Comparison of ENCODE assay signal across 8 mouse cellular contexts in the genomic region with DNA sequence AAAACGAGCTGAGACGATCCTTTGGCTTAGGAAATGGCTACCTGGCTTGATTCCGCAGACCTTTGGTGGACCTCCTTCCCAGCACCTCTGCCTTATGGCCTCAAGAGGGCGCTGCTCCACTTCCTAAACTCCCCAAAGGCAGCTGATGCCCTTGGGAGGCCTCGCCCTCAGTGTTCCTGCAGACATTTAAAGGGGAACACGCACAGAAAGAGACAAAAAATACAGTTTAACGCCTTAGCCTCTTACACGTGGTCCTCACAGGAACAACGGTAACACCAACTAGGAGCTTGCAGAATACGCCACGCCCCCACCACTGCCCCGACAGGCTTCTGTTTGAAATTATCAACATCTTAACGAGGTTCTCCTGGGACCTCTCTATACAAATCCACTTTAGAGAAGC.
DNase-seq lines count a peak whose midpoint lies in the region; ATAC-seq and TF ChIP-seq lines count a peak whose summit lies in the region.

No protein-coding gene starts in this region.

- peak; percentile 79 for ATAC-seq in hindbrain, postnatal 0 days
- ATAC-seq in megakaryocyte, adult 5-6 weeks (ENCODE audit: poor library complexity, severe bottlenecking) = peak; percentile 80

- no peaks in the 10 kb centered on the region for H3K36me3 ChIP-seq in hindbrain, postnatal 0 days (ENCODE audit: insufficient read depth, low read length)

- no peak overlapping the region for H3K9ac ChIP-seq in hindbrain, postnatal 0 days (replicated peaks; ENCODE audit: low read length)

- H3K4me1 ChIP-seq in hindbrain, postnatal 0 days (ENCODE audit: insufficient read depth, low read length) = peaks cover 10% of the 10 kb centered on the region

- H3K9me3 ChIP-seq in hindbrain, postnatal 0 days (ENCODE audit: low read length) = peaks cover 4% of the 10 kb centered on the region; the same call in 1 of the 2 replicates

- intact Hi-C loops in gastrocnemius, adult 2 months (cut with DNase I) = loop anchor here (5.0 to 10.0 kb wide), 3 partner anchors 489 to 772 kb away; partner anchors contain the start of genes Cage1 and Riok1

- peak overlapping the region; percentile 62 for H3K4me3 ChIP-seq in gastrocnemius, adult 2 months
- no peak overlapping the region for H3K4me3 ChIP-seq in hindbrain, postnatal 0 days (ENCODE audit: low read length)

- TF ChIP-seq CTCF in gastrocnemius, adult 2 months (IDR thresholded peaks at IDR 0.05) = no peak; the same call in 1 of the 2 replicates
- TF ChIP-seq CTCF in hindbrain, postnatal 0 days (IDR thresholded peaks at IDR 0.05; ENCODE audit: low read depth) = peak; percentile 95

- peak overlapping the region; percentile 84 for H3K27ac ChIP-seq in gastrocnemius, adult 2 months
- H3K27ac ChIP-seq in hindbrain, postnatal 0 days = no peak overlapping the region

- H3K27me3 ChIP-seq in hindbrain, postnatal 0 days (ENCODE audit: insufficient read depth, low read length) = no peaks in the 10 kb centered on the region

- WGBS in hindbrain, postnatal 0 days = 9% methylated on average over 13 of the region's 13 CpGs

- DNase-seq in T-cell, adult 2 months (ENCODE audit: low spot score) = peak; percentile 62
- peak; percentile 69 to 75 for DNase-seq in cerebellum, postnatal 25 days
- peak; percentile 91 for DNase-seq in gastrocnemius, adult 2 months
- DNase-seq in hindbrain, postnatal 0 days (ENCODE audit: low spot score) = peak; percentile 94
- DNase-seq in left cerebral cortex, adult 8-10 months (ENCODE audit: low spot score in 2 of 2) = peak; percentile 47 to 72
- peak; percentile 85 for DNase-seq in right cerebral cortex, adult 18-20 months
- peak; percentile 59 for DNase-seq in urinary bladder, adult 2 months (ENCODE audit: low spot score)

- H3K4me2 ChIP-seq in hindbrain, postnatal 0 days (ENCODE audit: low read depth, low read length) = peak overlapping the region; percentile 55
